Mouse (Mus musculus) fat pad, adult 2 months (tissue): ENCODE results near the gene Arhgap32.

ENCODE experiments used
- DNase-seq: peaks from one replicate; pipeline ENCODE4 v3.0.0-alpha.2; 2011; ENCODE audit warnings: low read depth, low spot score; ENCODE audit errors: extremely low read depth

The Arhgap32 gene

DNA sequence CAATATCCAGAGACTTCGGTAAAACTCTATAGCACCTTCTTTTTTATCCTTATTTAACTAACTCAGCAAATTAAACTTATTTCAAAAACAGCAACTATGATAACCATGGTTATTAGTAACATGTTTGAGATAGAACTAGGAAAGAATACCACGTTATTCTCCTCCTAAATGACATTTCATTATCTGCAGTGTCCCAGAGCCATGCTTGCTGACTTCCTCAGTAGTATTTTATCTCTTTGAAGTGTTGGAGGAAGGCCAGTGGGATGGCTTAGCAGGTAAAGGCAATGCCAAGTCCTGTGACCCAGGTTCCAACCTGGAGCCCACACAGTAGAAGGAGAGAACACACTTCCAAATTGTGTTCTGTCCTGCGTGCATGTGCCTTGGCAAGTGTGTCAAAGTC lies 129.3 kb downstream of the Arhgap32 start:
- no peak for DNase-seq

DNA sequence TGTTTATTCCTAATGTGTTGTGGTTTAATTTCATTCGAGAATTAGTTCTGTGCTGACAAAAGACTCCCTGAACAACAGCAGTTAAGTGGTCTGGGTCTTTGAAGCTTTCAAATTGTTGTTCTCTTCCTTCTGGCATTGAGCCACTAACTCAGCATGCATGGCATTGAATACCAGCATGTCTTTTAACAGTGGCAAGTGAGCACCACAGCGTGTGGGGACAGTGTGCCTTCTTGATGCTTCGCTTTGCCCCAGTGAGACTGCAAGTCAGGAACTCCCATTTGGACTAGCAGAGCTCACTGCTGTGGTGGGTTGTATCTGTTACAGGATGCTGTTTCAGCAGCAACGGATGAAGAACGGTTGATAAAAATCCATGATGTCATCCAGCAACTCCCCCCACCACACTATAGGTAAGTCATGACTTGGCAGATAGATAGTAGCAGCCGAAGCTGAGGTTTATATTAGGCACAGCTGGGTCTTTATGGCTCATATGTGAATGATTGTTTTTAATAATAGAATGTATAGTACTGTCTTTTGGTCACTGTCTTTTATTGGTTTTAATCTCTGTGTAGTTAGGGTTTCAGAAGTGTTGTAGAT lies 130.3 kb downstream of the Arhgap32 start:
- no peak for DNase-seq

DNA sequence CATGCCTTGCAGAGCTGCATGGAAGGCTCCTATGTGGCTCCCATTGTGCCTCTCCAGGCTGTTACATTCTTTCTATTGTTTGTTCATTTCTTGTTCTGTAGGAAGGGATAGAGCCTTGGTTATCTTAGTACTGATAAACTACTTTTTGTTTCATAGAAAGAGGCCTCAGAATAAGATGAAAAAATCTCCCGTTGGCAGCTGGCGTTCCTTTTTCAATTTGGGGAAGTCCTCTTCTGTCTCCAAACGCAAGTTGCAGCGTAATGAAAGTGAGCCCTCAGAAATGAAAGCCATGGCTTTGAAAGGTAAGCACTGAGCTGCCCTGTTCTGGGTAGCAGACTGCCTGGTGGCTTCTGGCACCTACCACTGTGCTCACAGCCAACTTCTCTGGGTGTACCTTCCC lies 134.6 kb downstream of the Arhgap32 start:
- DNase-seq = no peak

DNA sequence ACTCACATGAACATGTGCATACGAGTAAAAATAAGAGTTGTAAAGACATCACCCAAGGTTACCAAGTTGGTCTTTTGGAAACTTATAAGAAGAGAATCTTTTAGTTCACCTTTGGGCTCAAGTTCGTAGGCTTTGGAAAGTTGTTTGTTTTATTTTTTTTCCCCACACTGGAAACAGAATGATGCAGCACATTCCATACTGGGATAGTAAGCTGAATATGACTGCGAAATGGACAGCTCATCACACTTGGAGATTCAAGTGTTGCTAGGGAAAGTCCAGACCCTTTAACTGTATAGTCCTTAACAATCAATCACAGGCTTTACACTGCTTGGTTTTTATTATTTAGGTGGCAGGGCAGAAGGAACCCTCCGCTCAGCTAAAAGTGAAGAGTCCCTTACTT lies 137.8 kb downstream of the Arhgap32 start:
- DNase-seq = no peak

DNA sequence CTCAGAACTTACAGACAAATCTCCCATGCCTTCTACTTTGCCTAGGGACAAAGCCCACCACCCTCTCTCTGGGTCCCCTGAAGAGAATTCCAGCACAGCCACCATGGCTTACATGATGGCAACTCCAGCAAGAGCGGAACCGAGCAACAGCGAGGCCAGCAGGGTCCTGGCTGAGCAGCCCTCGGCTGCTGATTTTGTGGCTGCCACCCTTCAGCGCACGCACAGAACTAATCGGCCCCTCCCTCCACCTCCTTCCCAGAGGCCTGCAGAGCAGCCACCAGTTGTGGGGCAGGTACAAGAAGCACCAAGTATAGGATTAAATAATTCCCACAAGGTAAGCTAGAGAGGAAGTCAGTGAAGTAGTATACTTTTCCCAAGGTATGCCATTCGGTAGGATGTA lies 141.4 kb downstream of the Arhgap32 start:
- no peak for DNase-seq

DNA sequence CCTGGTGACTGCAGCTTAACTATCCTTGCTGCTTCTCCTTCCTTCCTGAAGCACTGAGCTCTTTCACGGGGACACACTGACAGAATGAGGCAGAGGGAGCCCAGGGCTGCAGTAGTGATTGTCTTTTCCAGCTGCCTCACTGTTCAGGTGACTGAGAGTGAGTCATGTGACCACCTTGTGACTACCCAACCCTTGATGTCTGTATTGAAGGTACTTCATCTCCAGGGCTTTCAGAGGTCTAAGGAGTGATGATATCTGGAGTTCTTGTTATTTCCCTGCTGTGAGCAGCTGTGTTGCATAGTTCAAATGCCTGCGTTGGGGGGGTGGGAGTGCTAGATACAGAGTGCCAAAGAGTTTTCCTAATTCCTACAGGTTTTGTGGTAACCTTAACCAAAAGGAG lies 141.9 kb downstream of the Arhgap32 start:
- no peak for DNase-seq

DNA sequence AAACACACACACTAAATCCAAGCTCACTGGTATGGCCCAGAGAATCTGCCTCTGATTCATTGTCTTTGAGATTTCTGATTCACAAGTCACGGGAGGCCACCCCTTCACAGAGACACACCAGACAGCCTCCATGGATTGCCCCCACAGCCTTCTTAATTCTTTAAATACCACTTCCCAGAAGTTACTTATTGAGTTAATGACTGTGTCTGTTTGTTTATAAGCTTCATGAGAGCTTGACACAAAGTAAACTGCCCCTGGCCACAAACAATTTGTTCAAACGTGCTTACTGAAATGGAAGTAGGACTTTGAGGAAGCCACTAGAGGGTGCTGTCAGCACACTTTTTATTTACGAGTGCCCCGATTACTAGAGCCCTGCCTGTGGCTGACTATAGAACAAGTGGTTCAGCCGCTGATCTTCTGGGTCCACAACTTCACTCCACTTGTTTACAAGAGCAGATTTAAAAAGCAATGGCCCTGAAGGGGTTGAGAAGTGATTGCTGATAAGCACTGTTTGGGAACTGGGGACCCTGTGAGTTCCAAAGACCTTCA lies 156.0 kb downstream of the Arhgap32 start:
- DNase-seq = no peak

DNA sequence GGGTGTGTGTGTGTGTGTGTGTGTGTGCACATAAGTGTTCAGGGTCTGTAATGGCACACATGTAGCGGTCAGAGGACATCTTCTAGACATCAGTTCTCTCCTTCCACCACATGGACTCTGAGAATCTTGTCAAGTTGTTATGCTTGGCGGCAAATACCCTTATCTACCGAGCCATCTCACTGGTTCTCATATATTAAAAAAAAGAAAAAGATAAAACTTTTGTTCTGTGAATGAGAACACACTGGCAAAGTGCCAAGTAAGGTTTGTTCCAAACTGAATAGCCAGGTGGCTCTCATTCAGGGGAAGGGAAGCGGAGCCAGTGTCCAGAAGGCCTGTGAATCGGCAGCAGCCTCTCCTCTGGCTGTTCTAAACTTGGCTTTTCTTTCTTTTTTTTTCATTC lies 162.1 kb downstream of the Arhgap32 start:
- DNase-seq = no peak

DNA sequence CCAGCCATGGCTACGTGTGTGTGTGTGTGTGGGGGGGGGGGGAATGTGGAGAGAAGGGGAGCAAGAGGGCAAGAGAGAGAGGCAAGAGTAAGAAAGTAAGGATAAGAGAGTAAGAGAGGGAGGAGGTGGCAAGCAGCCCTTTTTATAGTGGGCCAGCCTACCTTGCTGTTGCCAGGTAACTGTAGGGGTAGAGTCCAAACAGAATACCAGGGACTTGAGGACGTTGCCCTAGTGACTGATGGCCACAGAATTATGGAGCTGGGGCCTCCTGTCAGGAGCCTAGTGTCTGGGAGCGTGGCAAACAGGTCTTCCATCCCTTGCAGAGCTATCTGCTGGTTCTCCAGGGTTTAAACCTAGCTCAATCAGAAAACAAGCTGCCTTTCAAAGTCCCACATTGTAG lies 163.9 kb downstream of the Arhgap32 start:
- no peak for DNase-seq

DNA sequence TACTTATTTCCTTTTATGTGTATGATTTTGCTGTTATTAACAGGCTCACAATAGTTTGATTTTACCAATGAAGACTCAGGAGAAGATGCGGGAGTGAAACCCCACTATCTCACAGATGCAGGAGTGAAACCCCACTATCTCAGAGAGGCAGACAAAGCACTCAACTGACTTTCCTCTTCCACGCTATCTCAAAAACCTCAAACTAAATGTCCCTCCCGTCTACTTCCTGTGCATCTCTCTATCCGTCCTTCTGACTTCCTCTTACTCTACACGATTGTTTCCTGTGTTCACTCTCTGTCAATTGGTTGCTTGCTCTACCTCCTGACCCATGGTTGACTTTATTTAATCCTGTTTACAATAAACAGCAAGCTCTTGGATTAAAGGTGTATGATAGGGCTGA lies 164.5 kb downstream of the Arhgap32 start:
- no peak for DNase-seq

DNA sequence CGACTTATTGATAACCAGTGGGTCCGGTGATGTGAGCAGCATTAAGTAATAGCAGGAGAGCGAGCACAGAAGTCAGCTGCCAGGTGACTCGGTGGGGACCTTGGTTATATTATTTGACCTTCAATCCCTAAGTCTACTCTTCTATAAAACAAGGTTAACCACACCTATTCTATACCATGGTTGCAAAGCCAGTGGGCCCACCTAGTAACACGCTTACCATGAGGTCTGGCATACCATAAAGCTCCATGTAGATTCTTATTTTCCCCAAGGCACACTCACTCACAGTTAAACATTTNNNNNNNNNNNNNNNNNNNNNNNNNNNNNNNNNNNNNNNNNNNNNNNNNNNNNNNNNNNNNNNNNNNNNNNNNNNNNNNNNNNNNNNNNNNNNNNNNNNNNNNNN lies 167.7 kb downstream of the Arhgap32 start:
- DNase-seq = no peak

DNA sequence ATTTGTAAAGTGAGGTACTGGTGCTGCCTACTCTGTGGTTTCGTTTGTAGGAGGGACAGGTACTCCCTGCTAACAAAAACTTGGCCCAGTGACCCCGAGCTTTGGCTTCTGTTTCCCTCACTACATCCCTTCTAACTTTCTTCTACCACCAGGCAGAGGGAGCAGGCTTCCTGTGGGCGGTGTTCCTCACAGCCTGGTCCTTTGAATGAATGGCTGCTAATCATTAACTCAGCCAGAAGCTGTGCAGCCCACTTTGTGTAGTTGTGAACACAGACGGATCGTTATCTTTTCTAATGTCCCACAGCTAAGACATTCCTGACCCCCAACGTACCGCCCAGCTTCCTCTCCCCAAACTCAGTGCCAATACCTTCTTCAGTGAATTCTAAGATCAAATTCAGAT lies 175.7 kb downstream of the Arhgap32 start:
- no peak for DNase-seq

DNA sequence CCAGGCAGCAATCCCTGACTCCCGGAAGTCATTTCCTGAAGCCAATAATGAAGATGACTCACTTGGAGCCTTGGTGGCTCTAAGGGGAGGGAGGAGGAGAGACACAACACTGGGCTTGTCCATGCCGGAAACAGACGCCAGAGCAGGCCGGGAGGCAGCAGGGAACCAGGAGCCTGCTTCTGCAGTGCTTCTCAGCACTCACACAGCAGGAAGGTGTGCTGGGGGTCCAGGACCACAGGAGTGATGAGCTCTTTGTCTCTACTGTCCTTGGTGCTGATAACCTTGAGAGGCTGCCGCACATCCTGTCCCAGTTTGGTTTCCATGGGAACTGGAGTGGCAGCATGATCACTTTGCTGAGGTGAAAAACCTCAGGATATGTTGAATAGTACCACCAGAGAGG lies 176.8 kb downstream of the Arhgap32 start:
- no peak for DNase-seq

DNA sequence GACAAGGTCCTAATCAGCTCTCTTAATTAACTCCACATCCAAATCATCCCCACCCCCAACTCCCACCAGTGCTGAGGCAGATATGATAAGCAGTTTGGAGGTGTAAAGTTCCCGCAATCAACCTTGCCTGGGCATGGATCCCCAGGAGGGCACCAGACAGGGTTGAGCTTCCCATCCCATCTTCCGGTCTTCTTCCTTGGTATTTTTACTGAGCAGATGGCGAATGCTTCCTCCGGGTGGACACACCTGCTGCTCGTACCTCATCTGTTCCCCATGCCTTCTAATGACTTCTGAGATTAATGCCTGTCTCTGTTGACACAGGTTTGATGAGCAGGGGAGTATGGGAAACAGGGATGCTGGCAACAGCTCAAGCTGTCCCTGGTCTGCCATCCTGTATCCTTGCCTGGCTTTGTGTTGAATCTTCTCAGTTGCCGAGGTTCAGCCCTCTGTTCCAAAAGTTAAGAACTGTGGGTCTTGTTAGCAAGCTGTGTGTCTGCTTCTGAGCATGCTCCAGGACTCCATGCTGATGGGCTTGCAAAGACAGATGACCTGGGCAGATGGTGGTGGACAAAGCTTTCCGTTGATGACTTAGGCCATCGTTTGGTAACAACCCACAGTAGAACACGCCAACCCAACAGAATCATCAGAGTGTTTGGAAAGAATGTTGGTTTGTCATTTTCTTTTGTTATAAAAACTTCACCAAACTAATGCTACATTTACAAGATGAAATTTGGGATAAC lies 179.3 kb downstream of the Arhgap32 start:
- no peak for DNase-seq

DNA sequence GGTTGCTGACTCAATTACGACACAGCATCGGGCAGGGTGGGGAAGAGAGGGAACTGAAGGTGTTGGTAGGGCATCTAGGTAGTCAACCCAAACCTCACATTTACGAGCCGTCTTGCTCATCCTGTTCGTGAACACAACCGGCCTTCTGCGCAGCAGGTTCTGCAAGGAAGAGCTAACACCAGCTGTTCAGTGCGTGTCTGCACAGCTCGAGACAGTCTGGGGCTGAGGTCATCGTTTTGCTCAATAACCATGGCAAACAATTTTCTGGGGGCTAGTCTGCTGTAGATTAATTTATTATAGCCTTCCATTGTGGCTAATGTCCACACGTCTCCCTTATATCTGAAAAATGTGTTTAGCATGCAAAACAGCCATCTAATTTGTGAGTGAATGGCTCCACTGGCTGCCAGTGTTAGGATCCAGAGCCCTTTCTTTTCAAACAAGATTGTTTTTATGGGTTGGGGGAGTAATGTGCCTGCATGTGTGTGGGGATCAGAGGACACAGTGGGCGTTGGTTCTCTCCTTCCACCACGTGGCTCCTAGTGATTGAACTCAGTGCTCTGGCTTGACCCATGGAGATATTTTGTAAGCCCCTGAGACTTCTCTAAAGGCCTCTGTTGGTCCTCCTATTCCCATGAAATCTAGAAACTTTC lies 186.7 kb downstream of the Arhgap32 start:
- no peak for DNase-seq

DNA sequence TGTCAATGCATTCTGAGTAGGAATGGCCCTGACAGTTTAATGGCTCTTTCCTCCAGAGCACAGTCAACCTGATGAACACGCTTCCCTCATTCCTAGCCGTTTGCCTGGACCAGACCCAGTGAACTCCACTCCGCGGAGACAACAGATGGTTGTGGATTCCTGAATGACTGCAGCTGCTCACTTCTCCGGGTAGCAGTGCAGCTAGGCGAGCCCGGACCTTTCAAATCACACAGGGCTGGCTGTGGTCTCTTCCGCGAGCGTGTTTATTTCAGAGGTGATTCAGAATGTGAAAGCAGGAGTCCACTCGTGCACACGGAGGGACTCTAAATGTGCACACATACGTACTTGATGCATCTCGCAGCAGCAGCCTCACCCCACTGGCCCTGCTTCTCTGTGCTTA lies 195.8 kb downstream of the Arhgap32 start:
- DNase-seq = no peak

DNA sequence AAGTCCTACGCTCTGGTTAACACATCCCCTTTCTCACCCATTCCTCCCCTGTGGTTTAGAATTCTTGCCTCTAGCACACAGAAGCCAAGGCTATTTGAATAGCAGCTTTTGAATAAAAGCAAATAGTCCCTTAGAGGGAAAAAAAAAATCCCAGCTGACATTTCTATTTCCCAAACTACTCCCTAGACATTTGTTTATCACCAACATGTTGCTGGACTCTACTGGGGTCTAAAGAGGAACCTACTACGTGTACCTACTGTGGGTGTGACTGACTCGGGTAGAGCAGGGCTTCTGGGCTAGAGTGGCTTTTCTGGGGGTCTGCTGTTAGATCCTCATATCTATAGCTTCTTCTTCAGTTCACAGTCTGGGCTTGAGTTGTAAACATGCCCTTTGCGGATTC lies 196.3 kb downstream of the Arhgap32 start:
- no peak for DNase-seq

DNA sequence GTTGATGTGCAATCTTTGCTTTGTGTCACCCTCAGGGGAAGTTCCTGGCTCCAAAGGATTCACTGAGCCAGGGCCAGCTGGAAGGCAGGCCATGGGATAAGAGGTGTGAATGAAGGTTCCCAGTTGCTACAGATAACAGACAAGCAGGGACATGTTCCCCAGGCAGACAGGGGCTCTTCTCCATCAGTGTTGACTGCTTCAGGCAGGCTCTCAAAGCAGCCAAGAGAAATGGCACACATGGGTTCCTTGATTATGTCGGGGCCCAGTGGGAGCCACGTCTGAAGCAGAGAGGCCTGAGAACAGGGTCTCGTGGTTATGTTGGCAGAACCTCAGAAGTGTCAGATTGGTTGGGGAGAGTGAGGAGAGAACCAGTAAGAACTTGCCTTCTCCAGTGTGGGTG lies 198.1 kb downstream of the Arhgap32 start:
- peak; percentile 49 for DNase-seq

DNA sequence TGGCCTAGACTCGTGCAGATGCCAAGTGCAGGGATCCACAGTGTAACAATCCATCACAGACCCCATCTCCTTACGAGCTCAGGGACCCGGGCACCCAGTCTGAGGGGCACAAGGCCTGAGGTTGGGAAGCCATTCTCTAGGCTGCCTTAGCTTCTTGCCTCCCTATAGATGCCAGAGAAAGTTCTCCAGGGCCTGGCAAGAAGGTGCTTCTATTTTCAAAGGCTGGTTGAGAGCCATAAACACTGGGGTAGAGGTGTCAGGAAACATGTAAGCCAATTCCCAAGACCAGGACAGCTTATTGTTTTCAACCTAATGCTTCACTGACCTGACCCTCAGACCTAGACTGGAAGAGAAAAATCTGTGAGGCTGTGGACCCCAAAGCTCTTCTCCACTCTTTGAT lies 200.1 kb downstream of the Arhgap32 start:
- no peak for DNase-seq
